Mouse (Mus musculus) testis, postnatal 10 days (tissue): ENCODE results near the gene Rims4.

Experiments
- DNase-seq: peaks from one replicate; pipeline ENCODE4 v3.0.0; 2021; ENCODE audit warnings: low spot score

Rims4 gene

DNA sequence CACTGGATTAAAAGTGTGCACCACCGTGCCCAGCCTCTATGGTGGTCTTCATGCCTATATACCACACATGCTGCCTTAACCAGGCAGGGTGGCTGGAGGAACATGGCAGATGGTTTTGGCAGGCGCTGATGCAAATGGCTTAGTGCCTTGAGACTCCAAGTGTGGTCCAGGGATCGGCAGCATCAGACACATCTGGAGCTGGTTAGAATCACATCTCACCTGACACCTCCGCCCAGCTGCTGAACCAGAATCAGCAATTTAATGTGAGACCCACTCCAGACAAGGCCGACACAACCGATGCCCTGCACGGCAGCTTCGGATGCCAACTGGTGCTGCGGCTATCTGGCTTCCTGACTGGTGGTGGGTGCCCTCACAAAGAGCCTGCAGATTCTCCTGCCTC lies 52.4 kb downstream of the Rims4 start:
- DNase-seq, result no peak

DNA sequence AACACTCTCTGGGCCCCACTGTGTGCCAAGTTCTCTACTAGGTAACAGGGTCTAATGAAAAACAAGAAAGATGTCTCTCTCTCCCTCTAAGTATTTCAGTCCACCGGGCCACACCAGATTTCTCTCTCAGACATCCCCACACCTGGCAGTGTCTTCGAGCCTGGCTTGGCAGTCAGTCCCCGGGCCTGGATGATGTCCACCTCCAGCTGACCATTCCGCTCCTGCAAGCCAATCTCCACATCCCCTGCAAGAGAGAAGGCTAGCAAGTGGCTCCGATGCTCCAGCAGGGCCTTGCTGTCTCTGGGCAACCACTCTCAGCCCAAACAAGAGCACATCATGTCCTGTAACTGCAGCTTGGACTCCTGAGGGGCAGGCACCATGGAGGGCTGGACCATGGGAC lies 53.2 kb downstream of the Rims4 start:
- DNase-seq, result no peak

DNA sequence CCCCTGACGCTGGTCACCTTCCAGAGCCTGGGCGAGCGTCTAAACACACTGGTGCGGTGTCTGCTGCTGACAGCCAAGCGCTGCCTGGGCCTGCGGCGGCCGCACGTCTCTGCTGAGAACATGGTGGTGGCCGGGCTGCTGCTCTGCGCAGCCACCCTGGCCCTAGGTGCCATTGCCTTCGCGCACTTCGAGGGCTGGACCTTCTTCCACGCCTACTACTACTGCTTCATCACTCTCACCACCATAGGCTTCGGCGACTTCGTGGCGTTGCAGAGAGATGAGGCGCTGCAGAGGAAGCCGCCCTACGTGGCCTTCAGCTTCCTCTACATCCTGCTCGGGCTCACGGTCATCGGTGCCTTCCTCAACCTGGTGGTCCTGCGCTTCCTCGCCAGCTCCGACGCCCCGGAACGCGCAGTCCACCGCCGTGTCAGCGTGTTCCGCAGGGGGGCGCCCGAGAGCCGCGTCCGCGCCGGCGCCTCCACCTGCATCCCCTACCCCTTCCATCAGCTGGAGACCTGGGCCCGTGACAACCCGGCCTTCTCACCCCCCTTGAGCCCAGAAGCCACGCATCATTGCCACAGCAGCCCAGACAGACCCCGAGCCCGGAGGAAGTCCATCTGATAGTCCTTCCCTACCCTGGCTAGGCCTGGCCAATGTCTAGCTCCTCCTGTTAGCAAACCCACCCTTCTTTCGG lies 60.1 kb downstream of the Rims4 start:
- DNase-seq, result peak; percentile 83

- DNase-seq, result no peak
These were observed 61.2 kb downstream of the Rims4 start for GRCm38 (mm10) chr2:163857233-163857632.

DNA sequence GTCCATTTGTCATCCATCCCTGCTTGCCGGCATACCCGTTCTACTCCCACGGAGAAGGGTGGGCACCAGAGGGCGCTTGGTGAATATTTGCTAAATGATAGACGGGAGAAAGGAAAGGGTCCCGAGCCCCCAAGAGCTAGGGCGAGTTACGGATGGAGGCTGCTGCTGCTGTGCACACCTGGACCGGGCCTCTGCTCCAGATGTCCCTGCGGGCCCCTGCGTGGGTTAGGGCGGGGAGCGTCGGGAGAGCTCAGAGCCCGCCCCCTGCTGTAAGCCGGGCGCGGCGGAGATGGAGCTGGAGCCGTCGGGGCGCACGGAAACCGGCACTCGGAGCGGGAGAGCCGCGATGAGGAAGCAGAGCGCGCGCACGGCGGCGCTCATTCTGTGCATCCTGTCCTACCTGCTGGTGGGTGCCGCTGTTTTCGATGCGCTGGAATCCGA lies 65.0 kb downstream of the Rims4 start, which contains the start of gene Kcnk15:
Kcnk15 (plus strand) TSS at position 191 of the 441 bp plus-strand sequence.
- DNase-seq, result peak; percentile 66

- DNase-seq, result no peak
These were observed 76.4 kb downstream of the Rims4 start for GRCm38 (mm10) chr2:163842043-163842442.

DNA sequence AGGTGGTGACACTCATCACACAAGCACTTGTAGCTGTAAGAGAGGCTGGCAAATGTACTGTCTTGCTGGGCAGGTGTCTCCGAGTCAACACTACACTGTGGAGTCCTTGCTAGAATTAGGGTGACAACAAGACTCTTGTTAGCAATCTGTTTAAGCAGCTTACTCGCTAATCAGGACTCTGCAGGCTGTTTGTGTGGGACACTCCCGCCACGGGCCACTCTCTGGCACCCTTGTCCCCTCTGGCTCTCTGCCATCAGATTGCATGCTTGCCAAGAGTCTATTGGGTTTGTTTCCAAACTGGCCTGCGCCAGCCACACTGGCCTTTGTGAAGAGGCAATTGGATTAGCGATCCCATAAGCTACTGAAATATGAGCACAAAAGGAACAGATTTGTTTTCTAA lies 79.0 kb downstream of the Rims4 start:
- peak; percentile 84 for DNase-seq

- DNase-seq, result peak; percentile 89
These were observed 80.4 kb downstream of the Rims4 start for GRCm38 (mm10) chr2:163838043-163838442.

DNA sequence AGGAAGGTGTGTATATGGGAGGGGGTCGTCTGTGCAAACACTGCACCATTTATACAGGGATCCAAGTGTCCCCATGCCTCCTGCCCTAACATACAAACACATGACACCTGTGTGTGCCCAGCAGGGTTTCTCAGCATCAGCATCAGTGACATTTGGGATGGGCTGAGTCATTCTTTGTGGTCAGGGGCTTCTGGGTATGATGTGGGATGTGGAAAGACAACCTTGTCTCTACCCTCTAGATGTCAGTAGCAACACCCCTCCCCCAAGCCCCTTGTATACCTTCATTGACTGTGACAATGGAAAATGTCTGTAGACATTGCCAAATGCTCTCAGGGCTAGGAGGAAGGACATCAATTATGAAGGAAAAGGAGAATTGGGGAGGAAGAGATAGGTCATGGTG lies 87.3 kb downstream of the Rims4 start:
- no peak for DNase-seq

DNA sequence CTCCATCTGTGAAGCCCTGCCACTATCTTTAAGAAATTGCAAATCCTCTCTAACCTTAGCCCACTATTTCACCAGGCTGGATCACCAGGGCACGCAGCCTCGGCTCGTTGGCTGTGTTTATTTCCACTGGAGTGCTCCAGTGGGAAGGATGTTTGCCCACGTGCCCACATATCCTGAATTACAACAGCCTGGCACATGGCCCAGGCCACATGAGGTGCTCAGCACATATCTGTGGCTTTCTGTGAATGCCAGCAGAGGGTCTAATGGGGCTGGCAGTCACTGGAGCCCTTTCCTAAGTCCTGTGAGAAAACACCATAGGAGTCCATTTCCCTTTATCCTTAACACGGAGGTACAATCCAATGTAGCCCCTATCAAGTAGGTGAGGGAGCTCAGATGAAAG lies 92.0 kb downstream of the Rims4 start:
- no peak for DNase-seq

DNA sequence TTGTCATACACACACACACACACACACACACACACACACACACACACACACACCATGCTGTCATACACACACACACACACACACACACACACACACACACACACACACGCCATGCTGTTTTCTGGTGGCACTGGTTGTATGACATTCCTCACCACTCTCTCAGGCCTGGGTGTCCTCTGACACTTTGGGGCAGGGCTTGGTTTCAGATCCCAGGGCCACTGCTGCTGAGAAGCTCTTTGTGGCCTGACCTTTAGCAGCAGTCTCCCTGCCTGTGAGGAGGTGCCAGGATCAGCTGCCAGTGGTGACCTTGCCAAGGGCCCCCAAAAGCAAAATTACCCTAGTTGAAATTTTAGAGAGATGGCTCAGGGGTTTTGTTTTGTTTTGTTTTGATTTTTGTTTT lies 92.6 kb downstream of the Rims4 start:
- DNase-seq, result no peak

DNA sequence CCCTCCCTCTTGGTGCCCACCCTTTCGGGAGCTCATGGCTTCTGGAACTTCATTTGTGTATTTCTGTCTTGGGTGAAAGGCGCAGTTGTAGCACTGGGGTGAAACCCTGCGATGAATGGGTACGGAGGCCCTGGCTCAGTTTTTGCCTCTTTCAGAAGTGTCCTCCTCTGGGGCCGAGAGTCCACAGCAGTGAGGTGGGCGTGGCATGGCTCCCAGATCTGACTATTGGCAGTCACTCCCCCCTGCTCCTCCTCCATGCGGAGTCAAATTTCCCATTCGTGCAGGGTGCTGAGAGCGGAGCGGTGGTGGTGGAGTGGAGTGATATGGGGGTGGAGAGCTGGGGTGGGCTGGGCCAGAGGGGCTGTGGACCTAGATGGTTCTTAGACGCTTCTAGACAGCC lies 94.7 kb downstream of the Rims4 start:
- DNase-seq, result peak; percentile 73

GRCm38 (mm10) chr2:163823248-163823647 lies 95.2 kb downstream of the Rims4 start:
- DNase-seq, result peak; percentile 87

GRCm38 (mm10) chr2:163820607-163821006 lies 97.9 kb downstream of the Rims4 start, which contains the start of gene Ccn5:
TSS of gene Ccn5 (plus strand) at chr2:163820861.
- DNase-seq, result peak; percentile 83

- DNase-seq, result no peak
These were observed 103.6 kb downstream of the Rims4 start for GRCm38 (mm10) chr2:163814739-163815465.

DNA sequence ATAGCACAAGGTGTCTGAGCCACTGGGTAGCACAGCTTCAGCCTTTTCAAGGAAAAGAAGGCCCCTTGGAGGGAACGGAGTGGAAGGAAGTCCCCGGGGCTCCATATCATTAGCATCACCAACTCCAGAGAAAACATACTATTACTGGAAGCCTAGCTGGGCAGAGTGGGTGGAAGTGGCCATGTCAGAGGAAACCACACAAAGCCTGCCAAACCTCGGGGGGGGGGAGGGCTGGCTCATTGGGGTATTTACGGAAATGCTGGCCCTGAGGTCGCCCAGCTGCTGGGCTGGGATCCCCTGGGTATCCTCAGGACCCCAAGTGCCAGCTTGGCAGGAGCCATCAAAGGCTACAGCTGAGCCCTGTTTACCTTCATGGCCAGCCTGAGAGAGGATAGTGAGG lies 105.4 kb downstream of the Rims4 start:
- DNase-seq, result no peak
